Mouse (Mus musculus) hematopoietic stem cell, adult 5-6 weeks (primary cell): ENCODE results near the gene Frmd5. TPM values are rescaled to one million over a fixed set of nuclear protein-coding genes. Genes with fewer than 3 reads are reported as not detected.

Experiments
- ATAC-seq, 2 experiments: fragments of 125-278 bp in 1 of 2; replicated peaks in 1 of 2; 2 replicates each; pipeline ENCODE4 v1.8.0; 2016 to 2017; ENCODE audit warnings: inconsistent platforms in 2 of 2, mild to moderate bottlenecking in 2 of 2, moderate number of reproducible peaks in 2 of 2, low read depth in 1 of 2, moderate TSS enrichment in 1 of 2; ENCODE audit not compliant: low FRiP score in 2 of 2, poor library complexity in 2 of 2, severe bottlenecking in 2 of 2, insufficient read depth in 1 of 2, low TSS enrichment in 1 of 2
- total RNA-seq: library from RNA; stranded (forward); fragments of 172-1452, 232-1000 nt; gene quantifications from 2 replicates; pipeline ENCODE4 v1.2.3, GENCODE M21; 2017

The Frmd5 gene
- total RNA-seq, 1 experiment from 2014 or later = not detected

- peak; percentile 84 to 90 for ATAC-seq
Observed at GRCm38 (mm10) chr2:121717133-121717532, 89.8 kb downstream of the Frmd5 start.

GRCm38 (mm10) chr2:121713567-121713966 lies 93.3 kb downstream of the Frmd5 start:
- ATAC-seq = no peak

- ATAC-seq = no peak
Observed at GRCm38 (mm10) chr2:121711748-121712384, 95.0 kb downstream of the Frmd5 start.

GRCm38 (mm10) chr2:121709096-121709495 lies 97.8 kb downstream of the Frmd5 start:
- ATAC-seq = no peak

GRCm38 (mm10) chr2:121707461-121707860 lies 99.4 kb downstream of the Frmd5 start:
- no peak for ATAC-seq

- ATAC-seq = no peak
Observed at GRCm38 (mm10) chr2:121705756-121706155, 101.1 kb downstream of the Frmd5 start.

- ATAC-seq = no peak
Observed at GRCm38 (mm10) chr2:121699331-121699730, 107.6 kb downstream of the Frmd5 start.

- ATAC-seq = no peak
Observed at GRCm38 (mm10) chr2:121695436-121695835, 111.5 kb downstream of the Frmd5 start.

GRCm38 (mm10) chr2:121688107-121688506 lies 118.8 kb downstream of the Frmd5 start:
- no peak for ATAC-seq

- no peak for ATAC-seq
Observed at GRCm38 (mm10) chr2:121683606-121684005, 123.3 kb downstream of the Frmd5 start.

- no peak for ATAC-seq
Observed at GRCm38 (mm10) chr2:121682361-121682760, 124.5 kb downstream of the Frmd5 start.

GRCm38 (mm10) chr2:121679711-121680110 lies 127.2 kb downstream of the Frmd5 start:
- ATAC-seq = no peak

GRCm38 (mm10) chr2:121677649-121677986 lies 129.3 kb downstream of the Frmd5 start:
- no peak for ATAC-seq

GRCm38 (mm10) chr2:121676951-121677648 lies 129.8 kb downstream of the Frmd5 start:
- no peak for ATAC-seq

- no peak for ATAC-seq
Observed at GRCm38 (mm10) chr2:121675895-121676294, 131.0 kb downstream of the Frmd5 start.

- no peak for ATAC-seq
Observed at GRCm38 (mm10) chr2:121675136-121675535, 131.8 kb downstream of the Frmd5 start.

- ATAC-seq = no peak
Observed at GRCm38 (mm10) chr2:121674211-121674610, 132.7 kb downstream of the Frmd5 start.

GRCm38 (mm10) chr2:121669846-121670245 lies 137.0 kb downstream of the Frmd5 start:
- ATAC-seq = no peak

- no peak for ATAC-seq
Observed at GRCm38 (mm10) chr2:121668256-121668655, 138.6 kb downstream of the Frmd5 start.
